Mouse (Mus musculus): ENCODE results near the gene Ttc30b. TPM values are rescaled to one million over a fixed set of nuclear protein-coding genes. Genes with fewer than 3 reads are reported as not detected.
"Not testable (repeated sequence)": the region's sequence is repeated elsewhere in the genome, so short reads cannot be mapped to it uniquely, and the experiment has no call there.

Gene Ttc30b
- 11.4 and 12.7 TPM in 2 replicates for polyA plus RNA-seq (2012; rRNA removed)

DNA sequence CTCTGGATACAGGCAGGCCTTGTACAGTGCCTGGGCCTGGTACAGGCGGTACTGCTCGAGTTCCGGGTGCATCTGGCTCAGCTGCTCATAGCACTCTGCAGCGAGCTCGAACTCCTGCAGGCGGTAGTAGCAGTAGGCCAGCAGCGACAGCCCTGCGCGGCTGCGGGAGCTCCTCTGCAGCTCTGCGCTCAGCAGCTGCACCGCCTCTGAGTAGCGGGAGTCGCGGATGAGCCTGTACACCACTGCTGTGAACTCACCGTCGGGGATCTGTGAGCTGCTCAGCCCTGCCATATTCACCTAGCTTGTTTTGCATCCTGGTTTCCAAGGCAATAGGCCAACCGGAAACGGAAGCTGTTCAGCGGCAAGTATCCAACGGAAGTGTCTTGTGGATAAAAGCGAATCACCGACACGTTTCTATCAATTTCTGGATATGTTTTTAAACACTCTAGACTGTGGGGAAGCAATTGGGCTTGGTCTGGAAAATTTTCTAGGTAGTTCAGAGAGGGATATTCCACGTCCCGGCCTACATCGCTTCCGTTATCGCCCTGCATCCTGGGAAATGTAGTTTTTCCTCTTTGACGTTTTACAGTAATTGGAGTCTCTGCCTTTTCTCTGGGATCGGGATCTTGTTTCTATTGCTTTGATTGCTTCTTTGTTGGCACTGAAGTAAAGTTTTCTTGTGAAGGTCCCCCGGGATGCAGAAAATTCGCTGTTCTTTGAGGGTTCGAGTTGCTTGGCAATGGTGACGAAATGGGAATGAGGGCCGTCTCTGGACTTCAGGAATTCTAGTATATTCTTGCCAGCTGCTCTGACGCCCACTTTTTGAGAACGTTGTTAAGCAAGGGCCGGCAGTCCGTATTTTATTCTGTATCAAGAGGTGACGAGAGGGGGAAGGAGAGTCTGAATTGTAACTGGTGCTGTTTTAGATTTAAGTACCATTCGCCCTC lies at the start of gene Ttc30b:
Ttc30b (minus strand) TSS at position 469 of the 947 bp plus-strand sequence.
- DNase-seq (ENCODE audit: low read depth): no peak

DNA sequence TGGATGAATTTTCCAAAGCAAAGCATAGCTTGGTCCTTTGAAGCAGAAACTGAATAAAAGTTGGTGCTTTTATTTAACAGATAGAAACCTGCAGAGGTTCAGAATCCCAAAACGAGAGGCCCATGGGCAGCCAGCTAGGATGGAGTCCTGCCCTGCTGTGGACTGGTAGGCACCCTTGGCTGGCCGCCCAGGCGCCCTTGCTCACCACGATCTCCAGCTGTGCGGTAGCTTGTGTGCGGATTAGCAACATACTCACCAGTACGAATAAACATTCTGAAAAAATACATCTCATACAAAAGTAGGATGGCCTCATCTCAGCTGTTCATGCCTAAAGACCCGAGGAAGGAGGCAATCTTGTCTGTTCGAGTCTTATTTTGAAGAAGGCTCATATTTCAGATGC lies 49.4 kb upstream of the Ttc30b start:
- no peak for DNase-seq (ENCODE audit: low read depth)

DNA sequence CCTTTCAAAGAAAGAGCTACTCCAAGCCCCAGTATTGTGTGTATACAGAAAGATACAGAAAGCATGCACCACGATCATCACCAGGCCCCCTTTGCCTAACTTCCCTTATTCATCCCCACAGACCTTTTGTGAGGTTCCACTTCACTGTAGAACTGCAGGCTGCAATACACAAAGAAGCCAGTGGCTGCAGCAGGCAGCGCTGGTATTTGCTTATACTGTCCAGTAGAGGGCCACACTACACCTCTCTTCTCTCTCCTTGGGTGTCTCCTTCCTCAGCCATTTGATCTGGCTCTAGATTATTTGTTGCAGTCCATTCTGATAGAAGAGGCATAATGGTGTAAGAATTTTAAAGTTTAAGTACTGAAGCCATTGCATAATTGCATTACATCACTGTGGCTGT lies 46.7 kb upstream of the Ttc30b start:
- DNase-seq (ENCODE audit: low read depth): no peak

DNA sequence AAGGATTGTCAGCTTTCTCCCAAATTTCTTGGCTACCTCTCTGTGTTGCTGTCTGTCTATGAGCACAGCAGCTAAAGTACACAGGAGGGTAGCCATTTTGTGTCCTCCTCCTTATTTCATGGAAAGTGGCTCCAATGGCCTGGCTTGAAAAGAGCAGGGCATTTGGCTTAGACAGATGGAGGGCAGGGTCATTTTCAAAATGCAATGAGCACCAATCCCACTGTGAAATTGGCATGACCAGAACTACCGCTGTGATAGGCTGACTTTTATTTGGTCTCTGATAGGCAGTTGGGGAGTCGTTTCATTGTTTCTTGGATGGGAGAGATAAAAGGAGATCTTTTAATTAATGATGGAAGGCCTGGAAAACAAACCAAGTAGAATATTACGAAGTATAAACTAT lies 45.5 kb upstream of the Ttc30b start:
- no peak for DNase-seq (ENCODE audit: low read depth)

DNA sequence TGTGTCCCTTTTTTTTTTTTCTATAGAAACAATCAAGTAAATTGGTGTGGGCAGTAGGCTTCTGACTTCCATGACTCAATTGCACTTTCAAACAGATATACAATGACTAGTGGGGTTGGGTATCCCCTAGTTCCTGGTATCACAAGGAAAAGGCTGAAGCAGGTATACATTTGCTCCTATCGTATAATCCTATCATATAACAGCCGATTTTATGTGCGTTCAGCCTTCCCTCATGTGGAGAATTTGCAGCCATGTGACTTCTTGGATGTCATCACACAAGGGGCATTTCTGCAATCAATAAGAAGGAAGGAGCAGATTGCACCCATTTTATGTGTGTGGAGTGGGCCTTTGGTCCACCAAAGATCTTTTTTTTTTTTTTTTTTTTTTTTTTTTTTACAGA lies 44.7 kb upstream of the Ttc30b start:
- DNase-seq (ENCODE audit: low read depth): no peak

DNA sequence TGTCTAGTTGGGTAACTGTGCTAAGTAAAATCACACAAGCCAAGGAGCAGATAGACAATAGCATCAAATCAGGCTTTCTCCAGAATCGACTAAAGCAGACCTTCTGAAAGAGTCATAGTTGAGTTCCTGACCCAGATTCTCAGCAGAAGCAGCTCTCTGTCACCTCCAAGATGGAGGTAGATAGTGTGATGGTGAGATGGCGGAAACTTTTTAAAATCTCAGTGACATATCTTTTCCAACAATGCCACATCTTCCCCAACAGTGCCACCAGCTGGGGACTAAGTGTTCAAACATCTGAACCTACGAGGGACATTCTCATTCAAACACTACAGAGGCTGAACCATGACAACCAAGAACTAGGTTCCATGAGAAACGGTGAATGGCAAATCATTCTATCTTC lies 44.2 kb upstream of the Ttc30b start:
- no peak for DNase-seq (ENCODE audit: low read depth)

DNA sequence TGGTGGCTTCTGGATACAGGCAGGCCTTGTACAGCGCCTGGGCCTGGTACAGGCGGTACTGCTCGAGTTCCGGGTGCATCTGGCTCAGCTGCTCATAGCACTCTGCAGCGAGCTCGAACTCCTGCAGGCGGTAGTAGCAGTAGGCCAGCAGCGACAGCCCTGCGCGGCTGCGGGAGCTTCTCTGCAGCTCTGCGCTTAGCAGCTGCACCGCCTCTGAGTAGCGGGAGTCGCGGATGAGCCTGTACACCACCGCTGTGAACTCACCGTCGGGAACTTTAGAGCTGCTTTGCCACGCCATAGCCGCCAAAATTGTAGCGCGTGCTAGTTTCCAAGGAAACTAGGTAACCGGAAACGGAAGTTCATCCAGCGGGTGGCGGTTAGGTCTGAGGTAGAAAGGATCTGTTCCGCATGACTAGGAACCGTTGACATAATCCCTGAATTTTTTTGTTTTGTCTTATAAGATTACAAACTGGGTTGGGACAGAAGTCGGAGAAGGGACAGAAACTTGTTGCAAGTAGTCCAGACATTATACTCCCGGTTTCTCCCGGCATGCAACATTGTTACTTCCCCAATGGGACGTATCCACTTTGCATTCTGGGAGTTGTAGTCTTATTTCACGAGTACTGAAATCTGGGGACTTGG lies 43.2 kb upstream of the Ttc30b start, which contains the start of gene Ttc30a1:
Ttc30a1 (minus strand) TSS at position 528 of the 642 bp plus-strand sequence.
- DNase-seq (ENCODE audit: low read depth): peak; percentile 63

DNA sequence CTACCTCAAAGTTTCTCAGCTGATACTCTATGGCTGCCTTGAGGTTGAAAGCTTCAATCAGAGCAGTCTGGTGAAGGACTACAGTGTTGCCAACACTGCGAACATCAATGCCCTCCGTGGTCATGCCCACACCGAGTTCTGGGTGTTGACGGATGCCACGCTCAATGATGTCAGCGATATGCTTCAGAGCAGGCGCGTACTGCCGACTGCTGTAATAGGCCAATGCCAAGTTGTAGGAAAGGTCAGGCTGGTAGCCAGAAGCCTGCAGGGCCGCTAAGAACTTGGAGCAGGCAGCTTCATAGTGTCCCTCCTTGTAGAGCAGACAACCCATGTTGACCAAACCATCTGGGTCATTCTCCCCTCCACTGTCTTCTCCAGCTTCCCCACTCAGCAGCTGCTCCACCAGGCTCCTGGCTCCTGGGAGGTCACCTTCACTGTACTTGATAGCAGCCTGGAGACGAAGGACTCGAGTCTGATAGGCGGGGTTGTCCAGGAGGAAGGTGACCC lies 42.6 kb upstream of the Ttc30b start:
- DNase-seq (ENCODE audit: low read depth): not testable (repeated sequence)

DNA sequence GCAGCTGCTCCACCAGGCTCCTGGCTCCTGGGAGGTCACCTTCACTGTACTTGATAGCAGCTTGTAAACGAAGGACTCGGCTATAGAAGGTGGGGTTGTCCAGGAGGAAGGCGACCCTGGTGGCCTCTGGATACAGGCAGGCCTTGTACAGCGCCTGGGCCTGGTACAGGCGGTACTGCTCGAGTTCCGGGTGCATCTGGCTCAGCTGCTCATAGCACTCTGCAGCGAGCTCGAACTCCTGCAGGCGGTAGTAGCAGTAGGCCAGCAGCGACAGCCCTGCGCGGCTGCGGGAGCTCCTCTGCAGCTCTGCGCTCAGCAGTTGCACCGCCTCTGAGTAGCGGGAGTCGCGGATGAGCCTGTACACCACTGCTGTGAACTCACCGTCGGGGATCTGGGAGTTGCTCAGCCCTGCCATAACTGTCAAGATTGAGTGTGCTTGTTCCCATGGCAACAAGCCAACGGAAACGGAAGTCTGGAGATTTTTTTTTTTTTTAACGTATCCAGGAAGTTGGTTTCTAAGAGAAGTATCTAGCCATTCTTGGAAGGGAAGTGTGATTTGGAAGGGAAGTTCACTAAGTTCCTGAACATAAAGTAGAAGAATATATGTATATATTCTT lies 39.5 kb upstream of the Ttc30b start, which contains the start of gene Ttc30a2:
Ttc30a2 (minus strand) TSS at position 419 of the 617 bp plus-strand sequence.
- not testable (repeated sequence) for DNase-seq (ENCODE audit: low read depth)

DNA sequence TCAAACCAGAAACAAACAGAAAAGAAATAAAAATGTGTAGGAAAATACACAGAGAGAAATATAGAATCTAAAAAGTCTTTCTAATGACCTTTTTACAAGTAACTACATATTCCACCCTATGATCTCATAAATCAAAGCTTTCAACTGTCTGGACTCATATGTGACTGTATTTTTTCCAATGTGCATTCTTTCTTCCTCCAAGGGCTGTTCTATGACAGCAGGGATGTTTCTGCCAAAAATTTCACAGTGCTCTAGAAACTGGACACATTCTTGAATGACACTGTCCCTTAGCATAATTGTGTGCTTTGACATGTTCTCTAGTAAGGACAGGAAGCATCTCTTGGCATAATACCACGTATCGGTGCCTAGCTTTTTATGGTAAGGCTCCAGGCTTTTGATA lies 37.7 kb upstream of the Ttc30b start:
- DNase-seq (ENCODE audit: low read depth): not testable (repeated sequence)

DNA sequence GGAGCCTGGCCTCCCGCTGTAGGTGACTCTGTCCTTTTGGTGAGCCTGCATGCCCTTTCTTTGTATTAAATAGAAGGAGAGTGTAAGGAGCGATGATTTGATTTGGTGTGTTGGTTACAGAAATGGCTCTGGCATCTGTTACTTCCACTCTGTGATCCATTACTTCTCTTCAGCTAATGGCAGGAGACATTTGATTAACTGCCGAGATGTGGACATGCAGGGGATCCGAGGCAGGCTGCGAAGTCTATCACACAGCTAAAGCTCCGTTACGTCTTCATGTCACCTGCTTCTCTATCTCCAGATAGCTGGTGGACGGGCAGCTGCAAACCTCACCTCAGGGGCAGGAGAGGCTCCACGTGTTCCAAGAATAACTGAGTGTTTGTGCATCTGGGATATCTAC lies 35.7 kb upstream of the Ttc30b start:
- DNase-seq (ENCODE audit: low read depth): no peak

DNA sequence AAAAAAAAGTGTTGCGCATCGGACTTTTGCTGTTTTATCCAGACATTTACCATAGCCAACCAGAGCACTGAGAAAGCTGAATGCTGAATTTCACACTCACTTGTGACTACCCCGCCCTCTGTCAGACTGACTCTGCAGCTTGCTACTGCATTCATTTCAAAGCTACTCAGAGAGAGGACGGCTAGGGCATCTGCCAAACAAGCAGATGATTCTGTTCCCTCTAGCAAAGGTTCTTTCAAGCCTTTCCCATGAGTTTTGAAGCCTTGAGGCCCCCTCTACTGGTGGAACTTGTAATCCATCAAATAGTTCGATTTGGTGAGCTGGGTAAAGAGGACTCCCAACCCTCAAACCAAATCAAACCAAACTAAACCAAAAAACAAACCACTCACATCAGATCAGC lies 26.6 kb upstream of the Ttc30b start:
- DNase-seq (ENCODE audit: low read depth): no peak

DNA sequence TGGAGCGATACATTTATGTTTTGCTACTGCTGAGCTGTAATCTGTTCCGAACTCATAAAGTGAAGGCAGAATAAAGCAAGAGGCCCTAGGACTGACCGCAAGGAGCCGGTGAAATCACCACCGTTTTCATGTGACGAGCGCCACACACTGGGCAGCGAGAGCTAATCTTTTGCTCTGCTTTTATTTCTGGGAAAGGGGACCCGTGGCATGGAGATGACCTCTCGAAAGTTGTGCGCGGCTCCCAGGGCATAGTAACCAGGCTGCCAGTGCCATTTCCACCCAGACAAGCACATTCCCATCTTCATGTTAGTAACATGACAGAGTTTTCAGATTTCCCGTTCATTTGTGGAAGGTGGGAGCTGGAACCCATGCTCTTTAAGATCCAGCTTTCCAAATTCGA lies 26.1 kb upstream of the Ttc30b start:
- DNase-seq (ENCODE audit: low read depth): no peak

DNA sequence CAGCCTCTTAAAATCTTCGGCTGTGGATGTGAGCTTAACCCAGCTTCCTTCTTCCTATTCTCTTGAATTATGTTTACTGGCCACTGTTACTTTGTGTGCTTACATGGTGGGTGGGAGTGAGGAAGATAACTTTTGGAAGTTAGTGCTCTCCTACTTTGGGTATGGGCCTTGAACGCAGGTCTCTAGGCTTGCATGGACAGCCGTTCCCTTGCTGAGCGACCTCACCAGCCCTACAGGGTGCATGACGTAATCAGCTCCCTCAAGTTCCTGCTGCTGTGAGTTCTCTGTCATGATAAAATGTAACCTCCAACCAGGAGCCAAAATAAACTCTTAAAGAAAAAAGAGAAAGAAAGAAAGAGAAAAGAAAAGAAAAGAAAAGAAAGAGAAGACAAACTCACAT lies 25.7 kb upstream of the Ttc30b start:
- DNase-seq (ENCODE audit: low read depth): no peak

DNA sequence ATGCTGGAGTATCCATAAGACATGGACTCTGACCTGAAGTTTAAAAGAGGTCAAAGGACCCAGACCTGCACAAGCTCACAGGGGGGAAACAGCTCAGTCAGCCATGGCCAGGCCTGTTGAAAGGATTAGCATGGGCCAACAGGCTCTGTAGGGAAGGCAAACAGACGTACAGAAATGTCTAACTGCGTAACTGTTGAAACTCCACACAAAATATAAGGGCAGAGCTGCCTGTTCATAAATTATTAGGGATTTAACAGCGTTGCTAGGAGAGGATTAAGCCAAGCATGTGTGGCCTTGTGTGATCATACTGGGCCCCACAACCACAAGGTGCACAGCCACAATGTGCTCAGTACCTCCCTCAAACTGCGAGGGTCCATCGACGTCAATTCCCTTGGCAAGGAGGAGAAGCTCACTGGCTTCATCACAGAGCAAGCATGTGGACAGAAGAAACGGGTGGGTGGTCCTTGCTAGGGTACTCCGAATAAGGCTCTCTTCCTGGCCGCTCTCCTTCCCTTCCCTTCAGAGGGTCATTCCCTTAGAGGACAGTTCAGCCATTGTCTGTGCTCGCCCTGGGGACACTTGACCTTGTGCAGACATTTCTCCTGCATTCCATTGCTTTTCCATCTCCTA lies 24.9 kb upstream of the Ttc30b start:
- no peak for DNase-seq (ENCODE audit: low read depth)

DNA sequence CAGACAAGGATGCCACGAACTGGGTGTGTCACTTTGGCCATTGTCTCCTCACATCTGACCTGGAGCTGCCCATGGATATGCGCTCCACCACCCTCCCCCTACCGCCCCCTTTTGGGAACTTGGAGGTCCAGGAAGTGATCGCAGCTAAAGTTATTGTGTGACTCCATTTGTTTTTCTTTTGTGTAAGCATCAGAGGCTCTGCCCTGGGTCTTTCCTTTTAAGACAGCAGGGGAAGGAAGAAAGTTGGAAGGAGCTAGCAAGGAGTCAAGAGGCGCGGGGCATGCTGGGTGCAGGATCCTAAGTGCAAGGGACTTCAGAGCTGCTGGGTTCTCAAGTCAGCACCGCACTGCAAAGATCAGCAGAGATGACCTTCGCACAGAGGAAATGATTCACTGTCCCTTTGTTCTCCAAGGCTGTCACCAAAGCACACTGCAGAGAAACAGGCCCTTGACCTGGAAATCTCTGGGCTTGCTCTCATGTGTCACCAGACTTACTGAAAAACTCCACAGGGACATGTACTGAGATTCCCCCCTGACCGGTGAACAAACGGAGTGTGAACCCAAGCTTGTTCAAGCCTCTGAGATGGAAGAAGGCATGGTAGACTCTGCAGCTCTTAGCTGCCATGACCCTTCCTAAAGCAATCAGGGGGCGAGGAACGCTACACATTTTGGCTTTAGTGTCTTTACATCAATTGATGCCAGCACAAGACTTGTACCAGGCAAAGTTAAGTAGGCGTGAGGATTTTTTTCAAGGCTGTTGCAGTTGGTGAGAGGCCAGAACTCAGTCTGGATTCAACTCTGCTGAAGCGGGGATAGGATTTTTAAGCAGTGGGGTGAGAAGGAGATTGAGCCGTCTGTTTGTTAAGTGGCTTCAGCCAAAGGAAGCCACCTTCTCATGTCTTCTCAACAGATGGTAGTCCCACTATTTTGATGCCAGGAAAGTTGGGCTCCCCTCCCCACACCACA lies 22.3 kb upstream of the Ttc30b start:
- no peak for DNase-seq (ENCODE audit: low read depth)

DNA sequence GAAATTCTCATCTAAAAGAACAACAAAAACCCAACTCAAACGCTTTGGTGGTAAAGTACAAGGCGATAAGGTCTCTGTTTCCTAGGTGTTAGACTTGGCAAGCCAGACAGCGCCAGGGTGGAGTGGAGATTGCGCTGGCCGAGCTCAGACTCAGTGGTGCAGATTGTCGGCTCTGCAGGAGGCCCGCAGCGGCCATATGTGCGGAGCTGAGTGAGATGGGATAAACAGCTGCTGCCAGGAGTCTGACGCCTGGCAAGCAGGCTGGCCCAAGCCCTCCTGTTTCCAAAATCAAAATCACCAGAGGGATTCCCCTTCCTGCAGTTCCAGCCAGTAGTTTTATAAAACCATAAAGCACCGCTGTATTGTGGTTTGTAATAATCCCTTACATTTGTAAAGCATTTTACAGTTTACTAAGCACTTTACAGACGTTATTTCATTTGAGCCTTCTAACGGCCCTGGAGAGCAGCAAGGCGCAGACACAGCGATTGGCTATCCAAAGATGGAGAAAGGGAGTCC lies 21.5 kb upstream of the Ttc30b start:
- DNase-seq (ENCODE audit: low read depth): no peak

DNA sequence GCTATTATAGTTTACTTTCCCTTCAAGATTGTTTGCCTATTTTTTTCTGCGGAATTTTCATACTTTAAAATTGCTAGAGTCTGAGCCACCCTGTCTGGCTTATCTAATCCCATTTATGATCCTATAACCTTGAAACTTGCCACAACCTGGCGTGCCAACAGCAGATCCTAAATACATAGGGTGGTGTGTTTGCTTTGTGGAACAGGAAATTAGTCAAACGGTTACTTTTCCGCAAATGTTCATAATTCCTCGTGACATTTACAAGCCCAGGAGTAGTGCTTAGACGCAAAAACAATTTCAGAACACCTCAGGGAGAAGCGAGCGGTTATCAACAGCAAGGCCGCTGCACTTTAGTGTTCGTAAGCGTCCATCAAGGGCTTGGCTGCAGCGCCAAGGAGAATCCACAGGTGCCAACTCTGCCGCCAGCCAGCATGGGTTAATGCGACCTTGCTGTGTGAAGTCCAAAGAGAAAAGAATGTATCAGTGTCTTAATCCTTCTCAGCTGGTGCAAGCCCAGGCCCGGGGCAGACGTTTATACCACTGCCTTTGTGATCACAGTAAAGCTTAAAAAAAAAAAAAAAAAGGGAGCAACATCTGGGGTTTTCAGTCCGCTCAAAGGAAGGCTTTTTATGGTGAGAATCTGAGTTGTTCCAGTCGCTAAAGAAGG lies 20.9 kb upstream of the Ttc30b start:
- DNase-seq (ENCODE audit: low read depth): no peak

DNA sequence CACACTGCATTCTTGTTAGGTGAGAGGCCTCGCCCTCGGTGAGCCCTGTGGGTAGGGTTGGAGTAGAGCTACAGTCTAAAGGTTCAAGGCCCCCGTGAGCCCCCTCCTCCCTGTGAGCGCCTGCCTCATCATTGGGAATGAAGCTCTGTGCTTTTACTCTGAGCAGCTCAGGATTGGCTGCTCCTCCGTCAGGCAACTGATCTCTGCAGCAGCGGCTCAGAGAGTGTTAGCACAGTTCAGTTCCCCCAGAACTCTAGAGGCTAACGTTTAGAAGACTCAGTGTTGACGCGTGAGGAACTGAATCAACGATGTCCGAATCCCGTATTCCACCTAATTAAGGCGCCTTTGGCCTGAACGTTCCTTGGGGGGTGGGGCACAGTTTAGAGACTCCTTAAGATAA lies 17.3 kb upstream of the Ttc30b start:
- no peak for DNase-seq (ENCODE audit: low read depth)

DNA sequence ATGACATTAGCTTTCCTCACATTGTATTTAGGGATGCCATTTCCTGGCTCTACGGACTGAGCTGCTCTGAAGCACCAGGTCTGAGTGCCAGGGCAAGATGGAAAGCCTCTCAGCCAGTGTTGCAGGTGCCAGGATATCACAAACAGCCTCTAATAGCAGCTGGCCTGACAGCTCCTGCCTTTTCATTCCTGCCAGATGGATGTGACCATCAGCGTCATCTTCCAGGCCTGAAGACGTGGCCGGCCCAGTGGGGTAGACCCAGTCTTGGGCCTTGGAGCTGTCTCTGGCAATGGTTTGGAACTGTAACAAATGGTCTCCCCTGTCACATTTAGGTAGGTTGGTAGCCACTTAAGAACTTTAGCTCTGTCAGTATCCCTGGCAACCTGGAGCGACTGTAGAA lies 14.9 kb upstream of the Ttc30b start:
- DNase-seq (ENCODE audit: low read depth): no peak

Data from gonadal fat pad, adult 2 months (tissue).